Mouse (Mus musculus) cortical plate, adult 2 months (tissue): ENCODE results near the gene Gpr152. TPM values are rescaled to one million over a fixed set of nuclear protein-coding genes. Genes with fewer than 3 reads are reported as not detected.

Source experiments
- H3K27ac ChIP-seq: fragments of 200-500 bp; 2 replicates; pipeline ENCODE4 v1.5.1; 2012; ENCODE audit warnings: low read length, control low read depth, inconsistent platforms; ENCODE audit not compliant: insufficient read depth
- H3K4me1 ChIP-seq: fragments of 200-500 bp; 2 replicates; pipeline ENCODE4 v1.6.1; 2011; ENCODE audit warnings: low read length; ENCODE audit not compliant: control insufficient read depth, insufficient read depth
- H3K4me3 ChIP-seq: fragments of 200-500 bp; 2 replicates; pipeline ENCODE4 v1.5.1; 2011; ENCODE audit warnings: mild to moderate bottlenecking, low read length, control low read depth; ENCODE audit not compliant: insufficient read depth
- CTCF ChIP-seq: fragments of 200-500 bp; IDR thresholded peaks from 2 replicates; pipeline ENCODE4 v1.5.1; 2011; ENCODE audit warnings: mild to moderate bottlenecking, control low read depth, low read length; ENCODE audit not compliant: insufficient read depth; ENCODE audit errors: extremely low read depth
- POLR2A ChIP-seq: fragments of 200-500 bp; IDR thresholded peaks from 2 replicates; pipeline ENCODE4 v1.6.1; 2011; ENCODE audit warnings: mild to moderate bottlenecking, low read length, control low read depth; ENCODE audit not compliant: insufficient read depth; ENCODE audit errors: extremely low read depth
- polyA plus RNA-seq: library from polyadenylated mRNA; depleted of rRNA; stranded (reverse); fragments of >200 nt; gene quantifications from 2 replicates; pipeline ENCODE4 v1.2.3, GENCODE M21; 2012

The Gpr152 gene
- polyA plus RNA-seq, 1 experiment, result 0.04 TPM

- no peak overlapping the region for H3K27ac ChIP-seq
- H3K4me3 ChIP-seq, result no peak overlapping the region
- TF ChIP-seq CTCF, result no peak
- TF ChIP-seq POLR2A, result no peak
Observed at GRCm38 (mm10) chr19:4104675-4105194, 34.9 kb upstream of the Gpr152 start.

DNA sequence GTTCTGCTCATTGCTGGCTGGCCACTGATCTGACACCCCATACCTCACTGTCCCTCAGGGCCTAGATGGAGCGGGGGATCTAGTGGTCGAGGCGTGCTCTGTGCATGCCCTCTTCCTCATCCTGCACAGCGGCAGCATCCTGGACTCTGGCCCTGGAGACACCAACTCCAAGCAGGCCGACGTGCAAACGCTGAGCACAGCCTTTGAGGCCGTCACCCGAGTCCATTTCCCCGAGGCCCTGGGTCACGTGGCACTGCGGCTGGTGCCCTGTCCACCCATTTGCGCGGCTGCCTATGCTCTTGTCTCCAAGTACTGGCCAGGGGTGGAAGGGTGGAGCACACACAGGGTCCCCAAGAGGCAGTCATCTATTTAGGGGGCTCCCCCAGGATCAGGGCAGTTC is 32.9 kb upstream of the Gpr152 start:
- TF ChIP-seq CTCF (no peak), POLR2A (no peak)

More at GRCm38 (mm10) chr19:4104675-4105194, 34.9 kb upstream of the Gpr152 start:
- no peaks in the 10 kb centered on the region for H3K4me1 ChIP-seq

GRCm38 (mm10) chr19:4108535-4108934 is 31.1 kb upstream of the Gpr152 start:
- H3K4me1 ChIP-seq, result 0 out of 2 replicates have a peak, but pooled peaks cover 2% of the 10 kb centered on the region
- TF ChIP-seq CTCF, result no peak
- no peak for TF ChIP-seq POLR2A
- no peak overlapping the region for H3K27ac ChIP-seq
- no peak overlapping the region for H3K4me3 ChIP-seq

More for the DNA sequence above, 32.9 kb upstream of the Gpr152 start:
- no peak overlapping the region for H3K4me3 ChIP-seq
- H3K4me1 ChIP-seq, result no peaks in the 10 kb centered on the region
- no peak overlapping the region for H3K27ac ChIP-seq

DNA sequence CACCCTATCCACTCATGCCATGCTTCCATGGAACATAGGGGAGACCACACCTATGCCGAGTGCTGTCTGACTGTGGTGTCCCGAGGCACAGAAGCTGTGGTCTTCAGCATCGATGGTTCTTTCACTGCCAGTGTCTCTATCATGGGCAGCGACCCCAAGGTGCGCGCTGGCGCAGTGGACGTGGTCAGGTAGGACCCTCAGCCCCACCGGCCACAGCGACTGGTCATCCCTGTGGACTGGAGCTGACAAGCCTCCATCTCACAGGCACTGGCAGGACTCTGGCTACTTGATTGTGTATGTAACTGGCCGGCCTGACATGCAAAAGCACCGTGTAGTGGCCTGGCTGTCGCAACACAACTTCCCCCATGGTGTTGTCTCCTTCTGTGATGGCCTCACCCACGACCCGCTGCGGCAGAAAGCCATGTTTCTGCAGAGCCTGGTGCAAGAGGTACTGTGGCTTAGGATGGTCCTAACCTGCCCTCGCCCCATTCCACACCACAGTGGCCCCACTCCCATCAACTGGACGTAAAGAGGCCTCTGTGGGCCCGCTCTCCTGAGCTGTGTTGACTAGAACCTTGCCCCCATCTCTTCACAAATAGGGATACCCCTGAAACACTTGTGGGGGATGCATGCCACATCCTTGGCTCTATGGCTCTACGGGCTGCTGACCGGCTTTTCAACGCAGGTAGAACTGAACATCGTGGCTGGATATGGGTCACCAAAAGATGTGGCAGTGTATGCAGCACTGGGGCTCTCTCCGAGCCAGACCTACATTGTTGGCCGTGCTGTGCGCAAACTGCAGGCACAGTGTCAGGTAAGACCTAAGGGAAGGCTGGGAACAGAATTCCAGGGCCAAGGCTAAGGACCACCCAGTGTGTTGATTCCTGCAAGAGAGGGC is 27.3 kb upstream of the Gpr152 start:
- Histone ChIP-seq H3K4me3 (no peak overlapping the region), H3K27ac (0 out of 2 replicates have a peak overlapping the region, but pooled peaks have one; percentile 3), H3K4me1 (0 out of 2 replicates have a peak, but pooled peaks cover 2% of the 10 kb centered on the region)
- TF ChIP-seq CTCF, result no peak
- no peak for TF ChIP-seq POLR2A

DNA sequence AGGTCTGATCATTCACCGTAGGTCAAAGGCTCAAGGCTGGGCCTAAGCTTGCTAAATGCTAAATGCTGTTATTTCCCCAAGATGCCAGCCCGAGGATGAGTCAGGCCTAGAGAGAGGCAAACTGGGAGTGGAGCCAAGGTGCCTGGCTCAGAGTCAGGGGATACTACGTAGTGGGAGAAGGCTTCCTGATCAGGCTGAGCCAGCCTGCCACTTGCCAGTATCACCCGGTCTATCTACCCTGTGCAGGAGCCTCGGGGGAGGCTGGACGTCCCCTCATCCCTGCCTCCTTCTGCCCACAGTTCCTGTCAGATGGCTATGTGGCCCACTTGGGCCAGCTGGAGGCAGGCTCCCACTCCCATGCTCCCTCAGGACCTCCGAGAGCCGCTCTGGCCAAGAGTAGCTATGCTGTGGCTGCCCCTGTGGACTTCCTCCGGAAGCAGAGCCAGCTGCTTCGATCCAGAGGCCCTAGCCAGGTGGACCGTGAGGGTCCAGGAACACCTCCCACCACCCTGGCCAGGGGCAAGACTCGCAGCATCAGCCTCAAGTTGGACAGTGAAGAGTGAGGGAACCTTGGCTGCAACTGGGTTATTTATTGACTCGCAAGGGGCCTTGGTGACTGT is 26.3 kb upstream of the Gpr152 start:
- no peak overlapping the region for H3K4me3 ChIP-seq
- peaks cover 3% of the 10 kb centered on the region; the same call in 1 of the 2 replicates for H3K4me1 ChIP-seq
- no peak for TF ChIP-seq CTCF
- no peak for TF ChIP-seq POLR2A
- 0 out of 2 replicates have a peak overlapping the region, but pooled peaks have one; percentile 30 for H3K27ac ChIP-seq

DNA sequence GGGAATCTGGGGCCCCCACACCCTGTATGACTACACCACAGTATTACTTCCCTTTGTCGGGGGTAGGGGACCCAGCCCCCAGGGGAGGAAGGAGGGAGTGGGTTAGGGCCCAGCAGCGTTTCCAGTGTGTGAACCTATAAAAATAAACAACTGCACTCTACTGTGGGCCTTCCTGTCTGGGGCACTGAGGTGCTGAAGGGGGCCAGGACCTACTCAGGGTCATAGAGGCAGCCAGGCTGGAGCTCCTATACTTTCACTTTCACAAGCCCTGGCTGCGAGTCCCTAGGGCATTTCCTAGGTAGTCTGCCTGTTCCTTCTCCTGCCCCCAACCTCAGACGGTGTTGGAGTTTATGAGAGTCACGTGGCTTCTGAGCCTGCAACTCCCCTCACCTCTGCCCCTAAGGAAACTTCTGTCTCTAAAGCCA is 25.8 kb upstream of the Gpr152 start:
- TF ChIP-seq CTCF (no peak), POLR2A (no peak)
- 0 out of 2 replicates have a peak overlapping the region, but pooled peaks have one; percentile 30 for H3K27ac ChIP-seq
- peaks cover 3% of the 10 kb centered on the region; the same call in 1 of the 2 replicates for H3K4me1 ChIP-seq
- H3K4me3 ChIP-seq, result no peak overlapping the region

- TF ChIP-seq CTCF (no peak), POLR2A (no peak)
- H3K27ac ChIP-seq, result no peak overlapping the region
- H3K4me3 ChIP-seq, result no peak overlapping the region
- peaks cover 3% of the 10 kb centered on the region; the same call in 1 of the 2 replicates for H3K4me1 ChIP-seq
Observed at GRCm38 (mm10) chr19:4114551-4114950, 25.0 kb upstream of the Gpr152 start.

DNA sequence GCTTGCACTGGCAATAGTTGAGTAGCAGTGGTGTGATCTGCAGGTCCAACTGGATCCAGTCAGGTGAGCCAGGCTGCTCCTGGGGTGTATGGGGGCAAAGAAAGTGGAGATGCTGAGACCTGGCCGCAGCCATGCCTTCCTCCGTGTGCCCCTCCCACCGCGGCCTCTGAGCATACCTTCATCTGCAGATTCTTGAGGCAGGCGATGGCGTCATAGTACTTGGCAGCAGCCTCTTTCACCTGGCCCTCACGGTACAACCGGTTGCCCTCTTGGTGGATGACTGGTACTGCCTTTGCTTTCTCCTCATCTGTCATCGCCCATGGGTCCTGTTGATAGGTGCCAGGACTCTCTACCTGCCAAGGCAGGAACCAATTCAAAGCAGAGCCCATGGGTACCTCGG is 24.4 kb upstream of the Gpr152 start:
- H3K4me3 ChIP-seq, result no peak overlapping the region
- TF ChIP-seq POLR2A, result no peak
- no peak for TF ChIP-seq CTCF
- H3K27ac ChIP-seq, result no peak overlapping the region
- peaks cover 3% of the 10 kb centered on the region; the same call in 1 of the 2 replicates for H3K4me1 ChIP-seq

- TF ChIP-seq CTCF (no peak), POLR2A (no peak)
- Histone ChIP-seq H3K4me1 (peaks cover 7% of the 10 kb centered on the region), H3K4me3 (no peak overlapping the region), H3K27ac (no peak overlapping the region)
Observed at GRCm38 (mm10) chr19:4115816-4116215, 23.8 kb upstream of the Gpr152 start.
